Mouse (Mus musculus): ENCODE data around the gene Gm21719.
"Not testable (repeated sequence)": the region's sequence is repeated elsewhere in the genome, so short reads cannot be mapped to it uniquely, and the experiment has no call there.

Gene Gm21719

GRCm38 (mm10) chrY:6682772-6683171 lies at the start of gene Gm21719:
TSS of gene Gm21719 (minus strand) at chrY:6682872.
- not testable (repeated sequence) for DNase-seq (ENCODE audit: low spot score in 2 of 2)

Measured in urinary bladder, postnatal 36 days (tissue).